Comparison of ENCODE assay signal across 8 mouse cellular contexts in genomic region chr1:185203909-185204661, GRCm38 (mm10). TPM values are rescaled to one million over a fixed set of nuclear protein-coding genes. Genes with fewer than 3 reads are reported as not detected.
DNase-seq lines count a peak whose midpoint lies in the region; ATAC-seq lines count a peak whose summit lies in the region.

Gene Rab3gap2, plus strand, starts transcription at chr1:185204117.

- H3K4me2 ChIP-seq in heart, embryonic 13.5 days = peak within 1 kb of the TSS; percentile 95
- peak within 1 kb of the TSS; percentile 93 for H3K4me2 ChIP-seq in liver, embryonic 12.5 days
- H3K4me2 ChIP-seq in stomach, embryonic 15.5 days = peak within 1 kb of the TSS; percentile 89

- peak; percentile 87 for ATAC-seq in erythroid progenitor cell, adult 5-6 weeks (replicated peaks; ENCODE audit: low FRiP score, poor library complexity, severe bottlenecking)
- peak; percentile 98 for ATAC-seq in heart, embryonic 13.5 days (ENCODE audit: extremely low read depth, insufficient number of reproducible peaks, low FRiP score, low TSS enrichment)
- peak; percentile 96 for ATAC-seq in liver, embryonic 12.5 days
- peak; percentile 96 for ATAC-seq in stomach, embryonic 15.5 days (ENCODE audit: insufficient read depth, low FRiP score, low read depth)

- H3K4me3 ChIP-seq in heart, embryonic 13.5 days = peak within 1 kb of the TSS; percentile 86
- H3K4me3 ChIP-seq in liver, embryonic 12.5 days = peak within 1 kb of the TSS; percentile 91
- peak within 1 kb of the TSS; percentile 97 for H3K4me3 ChIP-seq in stomach, embryonic 15.5 days (replicated peaks)

- H3K9ac ChIP-seq in heart, embryonic 13.5 days = peak within 1 kb of the TSS; percentile 93
- H3K9ac ChIP-seq in liver, embryonic 12.5 days = peak within 1 kb of the TSS; percentile 91
- H3K9ac ChIP-seq in stomach, embryonic 15.5 days = peak within 1 kb of the TSS; percentile 97

- DNase-seq in CD4-positive helper T cell, adult 2 months (ENCODE audit: low read depth, low spot score) = peak; percentile 97
- peak; percentile 88 for DNase-seq in brain, embryonic 18.5 days (ENCODE audit: low read depth, low spot score)
- DNase-seq in kidney, postnatal 10 days = peak; percentile 99
- peak; percentile 100 for DNase-seq in natural killer cell, adult 2 months (ENCODE audit: low spot score in 2 of 2)

- peaks cover 37% of the 10 kb centered on the region for H3K4me1 ChIP-seq in heart, embryonic 13.5 days
- peaks cover 52% of the 10 kb centered on the region for H3K4me1 ChIP-seq in liver, embryonic 12.5 days
- H3K4me1 ChIP-seq in stomach, embryonic 15.5 days = peaks cover 13% of the 10 kb centered on the region

- peak within 1 kb of the TSS; percentile 91 for H3K27ac ChIP-seq in heart, embryonic 13.5 days (replicated peaks)
- peak within 1 kb of the TSS; percentile 87 for H3K27ac ChIP-seq in liver, embryonic 12.5 days
- peak within 1 kb of the TSS; percentile 79 for H3K27ac ChIP-seq in stomach, embryonic 15.5 days

- H3K9me3 ChIP-seq in heart, embryonic 13.5 days = no peaks in the 10 kb centered on the region
- no peaks in the 10 kb centered on the region for H3K9me3 ChIP-seq in liver, embryonic 12.5 days (replicated peaks)
- no peaks in the 10 kb centered on the region for H3K9me3 ChIP-seq in stomach, embryonic 15.5 days

- peaks cover 11% of the 10 kb centered on the region for H3K36me3 ChIP-seq in heart, embryonic 13.5 days
- peaks cover 12% of the 10 kb centered on the region; the same call in 1 of the 2 replicates for H3K36me3 ChIP-seq in liver, embryonic 12.5 days
- no peaks in the 10 kb centered on the region for H3K36me3 ChIP-seq in stomach, embryonic 15.5 days

- no peaks in the 10 kb centered on the region for H3K27me3 ChIP-seq in heart, embryonic 13.5 days (replicated peaks)
- H3K27me3 ChIP-seq in liver, embryonic 12.5 days (replicated peaks) = 0 out of 2 replicates have a peak, but pooled peaks cover 9% of the 10 kb centered on the region
- no peaks in the 10 kb centered on the region for H3K27me3 ChIP-seq in stomach, embryonic 15.5 days (replicated peaks)

- WGBS in heart, embryonic 13.5 days = under 1% methylated on average over 52 of the region's 57 CpGs
- under 1% methylated on average over 57 of the region's 57 CpGs for WGBS in liver, embryonic 12.5 days (ENCODE audit: insufficient replicate concordance)
- WGBS in stomach, embryonic 15.5 days = under 1% methylated on average over 57 of the region's 57 CpGs

RNA-seq across cellular contexts. Expression of gene Rab3gap2, which starts in this region (rescaled TPM):
- 7.9 and 15.5 TPM in 2 replicates for total RNA-seq in erythroid progenitor cell, adult 5-6 weeks (2015; ENCODE audit: low replicate concordance)
- total RNA-seq in erythroid progenitor cell, adult 5-6 weeks (2017; ENCODE audit: low replicate concordance) = 11.8 and 15.1 TPM in 2 replicates
- polyA plus RNA-seq in heart, embryonic 13.5 days (2015; fragmentation: Nextera tagmentation; extraction: Ambion mirVana) = 14.1 and 15.1 TPM in 2 replicates
- polyA plus RNA-seq in liver, embryonic 12.5 days (2016; fragmentation: Nextera tagmentation; extraction: Ambion mirVana) = 18.4 and 19.3 TPM in 2 replicates
- polyA plus RNA-seq in stomach, embryonic 15.5 days (2015; fragmentation: Nextera tagmentation; extraction: Ambion mirVana) = 20.1 and 21.9 TPM in 2 replicates

Comparison
In these comparisons a context has a peak if more than half of its experiments do, and no peak if none do; other contexts are left out.
1. Peak in every context shown above with its lines: DNase-seq, ATAC-seq, H3K4me3 ChIP-seq and H3K27ac ChIP-seq.